In genomic region chr1:19350495-19350894, GRCm38 (mm10) we compare ENCODE assay signal across 25 mouse cellular contexts.
DNase-seq lines count a peak whose midpoint lies in the region; ATAC-seq and TF ChIP-seq lines count a peak whose summit lies in the region.
"Had no signal": no experiment of that assay in that cellular context is flagged by ENCODE, and none has a peak within 500 bp of the region (broad histone marks: within the 10 kb centered on the region; RNA-seq: fewer than 3 reads in every experiment).

No protein-coding gene starts in this region.

- no peaks in the 10 kb centered on the region for H3K4me1 ChIP-seq in midbrain, postnatal 0 days (ENCODE audit: insufficient read depth, low read length)
- no peaks in the 10 kb centered on the region for H3K4me1 ChIP-seq in midbrain, embryonic 10.5 days
- H3K4me1 ChIP-seq: embryonic facial prominence, embryonic 15.5 days; forebrain, embryonic 10.5 days; heart, embryonic 12.5 days; hindbrain, embryonic 10.5 days; hindbrain, embryonic 15.5 days had no signal

- no peaks in the 10 kb centered on the region for H3K9me3 ChIP-seq in midbrain, postnatal 0 days (ENCODE audit: low read length)
- no peaks in the 10 kb centered on the region for H3K9me3 ChIP-seq in midbrain, embryonic 10.5 days (replicated peaks)
- H3K9me3 ChIP-seq: embryonic facial prominence, embryonic 15.5 days; forebrain, embryonic 10.5 days; heart, embryonic 12.5 days; hindbrain, embryonic 10.5 days; hindbrain, embryonic 15.5 days had no signal

- no peaks in the 10 kb centered on the region for H3K36me3 ChIP-seq in midbrain, postnatal 0 days (ENCODE audit: insufficient read depth, low read length)
- H3K36me3 ChIP-seq in midbrain, embryonic 10.5 days = no peaks in the 10 kb centered on the region
- H3K36me3 ChIP-seq: embryonic facial prominence, embryonic 15.5 days; forebrain, embryonic 10.5 days; heart, embryonic 12.5 days; hindbrain, embryonic 10.5 days; hindbrain, embryonic 15.5 days had no signal

- ATAC-seq in frontal cortex, adult (ENCODE audit: low TSS enrichment) = peak; percentile 67; the same call in 1 of the 2 replicates
- ATAC-seq in midbrain, postnatal 0 days (ENCODE audit: low FRiP score) = no peak
- ATAC-seq: activated CD4-positive, CD25-positive, alpha-beta regulatory T cell, adult 4 months; forebrain, embryonic 16.5 days; inflammation-experienced regulatory T-cells, adult 6 months; intestine, postnatal 0 days; Patski had no signal

- no peak overlapping the region for H3K4me3 ChIP-seq in midbrain, postnatal 0 days (ENCODE audit: low read depth, low read length)
- H3K4me3 ChIP-seq in midbrain, embryonic 10.5 days = no peak overlapping the region
- H3K4me3 ChIP-seq: embryonic facial prominence, embryonic 15.5 days; erythroblast, embryonic 14.5 days; forebrain, embryonic 10.5 days; gastrocnemius, adult 2 months; heart, embryonic 12.5 days; hindbrain, embryonic 10.5 days; hindbrain, embryonic 15.5 days had no signal

- DNase-seq in cerebellum, postnatal 10 days = peak; percentile 1 to 4
- DNase-seq in cerebellum, adult 11 months = no peak
- DNase-seq in frontal cortex, postnatal 25 days (ENCODE audit: low spot score in 2 of 2) = no peak
- peak; percentile 55 for DNase-seq in midbrain, postnatal 0 days (ENCODE audit: low spot score)
- no peak for DNase-seq in midbrain, embryonic 10.5 days (ENCODE audit: low spot score)
- peak; percentile 1 for DNase-seq in telencephalon, adult 2 months (ENCODE audit: low read depth, low spot score)
- DNase-seq in kidney, postnatal 25 days = no peak
- DNase-seq: adrenal gland, adult 2 months; adrenal gland, postnatal 25 days; cerebellum, adult 11-12 months; cerebellum, adult 9-11 months; gastrocnemius, adult 2 months; gastrocnemius, postnatal 25 days had no signal

- no peaks in the 10 kb centered on the region for H3K27me3 ChIP-seq in midbrain, postnatal 0 days (ENCODE audit: insufficient read depth, low read length)
- no peaks in the 10 kb centered on the region for H3K27me3 ChIP-seq in midbrain, embryonic 10.5 days (ENCODE audit: low read depth, poor library complexity, severe bottlenecking)
- H3K27me3 ChIP-seq: embryonic facial prominence, embryonic 15.5 days; heart, embryonic 12.5 days; hindbrain, embryonic 15.5 days had no signal

- H3K27ac ChIP-seq in midbrain, postnatal 0 days (ENCODE audit: low read depth, low read length) = no peak overlapping the region
- H3K27ac ChIP-seq in midbrain, embryonic 10.5 days (replicated peaks) = no peak overlapping the region
- H3K27ac ChIP-seq: embryonic facial prominence, embryonic 15.5 days; forebrain, embryonic 10.5 days; gastrocnemius, adult 2 months; hindbrain, embryonic 10.5 days; hindbrain, embryonic 15.5 days had no signal

- H3K4me2 ChIP-seq in midbrain, postnatal 0 days (ENCODE audit: low read depth, low read length, poor library complexity, severe bottlenecking) = no peak overlapping the region
- H3K4me2 ChIP-seq: embryonic facial prominence, embryonic 15.5 days; heart, embryonic 12.5 days; hindbrain, embryonic 15.5 days had no signal

- 56% methylated on average over 4 of the region's 4 CpGs for WGBS in midbrain, postnatal 0 days
- 72% methylated on average over 4 of the region's 4 CpGs for WGBS in midbrain, embryonic 10.5 days

- H3K9ac ChIP-seq in midbrain, postnatal 0 days (replicated peaks; ENCODE audit: low read length, poor library complexity, severe bottlenecking) = no peak overlapping the region
- H3K9ac ChIP-seq: embryonic facial prominence, embryonic 15.5 days; heart, embryonic 12.5 days; hindbrain, embryonic 15.5 days had no signal

- no peak for TF ChIP-seq CTCF in midbrain, postnatal 0 days (IDR thresholded peaks at IDR 0.05)

Comparison
In these comparisons a context has a peak if more than half of its experiments do, and no peak if none do; other contexts are left out.
1. DNase-seq: peak in cerebellum, postnatal 10 days (2 of 2), midbrain, postnatal 0 days (single experiment) and telencephalon, adult 2 months (single experiment); none in cerebellum, adult 11 months (single experiment), frontal cortex, postnatal 25 days (0 of 2), midbrain, embryonic 10.5 days (single experiment) and kidney, postnatal 25 days (0 of 2).